Mouse (Mus musculus) C2C12 (cell line): ENCODE results near the gene Tubb2b. TPM values are rescaled to one million over a fixed set of nuclear protein-coding genes. Genes with fewer than 3 reads are reported as not detected.
A peak's percentile ranks its signal among the peaks of the same experiment; 100 is the strongest.

Experiments used
- H3K27me3 ChIP-seq: one replicate; pipeline ENCODE4 v1.6.1; 2011; ENCODE audit not compliant: control insufficient read depth, insufficient read depth, insufficient read length
- H3K36me3 ChIP-seq: one replicate; pipeline ENCODE4 v1.6.1; 2011; ENCODE audit not compliant: control insufficient read depth, insufficient read depth
- H3K4me3 ChIP-seq: one replicate; pipeline ENCODE4 v1.5.1; 2011; ENCODE audit warnings: mild to moderate bottlenecking, control low read depth; ENCODE audit not compliant: poor library complexity, insufficient read depth, severe bottlenecking
- H3K79me2 ChIP-seq: one replicate; pipeline ENCODE4 v1.6.1; 2011; ENCODE audit not compliant: control insufficient read depth, insufficient read depth
- H3K79me3 ChIP-seq: one replicate; pipeline ENCODE4 v1.6.1; 2011; ENCODE audit warnings: low read depth, control low read depth
- H3ac ChIP-seq: one replicate; pipeline ENCODE3; 2011; ENCODE audit warnings: low read depth; ENCODE audit not compliant: control insufficient read depth, insufficient read length
- CEBPB ChIP-seq: IDR thresholded peaks from one replicate; pipeline ENCODE4 v1.6.1; 2011; ENCODE audit warnings: low read depth, mild to moderate bottlenecking, control low read depth, moderate library complexity
- CTCF ChIP-seq: IDR thresholded peaks from one replicate; pipeline ENCODE4 v1.5.1; 2011; ENCODE audit not compliant: control insufficient read depth, insufficient read depth, insufficient read length
- FOSL1 ChIP-seq: IDR thresholded peaks from one replicate; pipeline ENCODE4 v1.8.0; 2011; ENCODE audit warnings: mild to moderate bottlenecking, low read length; ENCODE audit not compliant: poor library complexity, insufficient read depth, severe bottlenecking
- MAX ChIP-seq: IDR thresholded peaks from one replicate; pipeline ENCODE4 v1.6.1; 2011; ENCODE audit warnings: mild to moderate bottlenecking, control low read depth
- MYOD1 ChIP-seq: IDR thresholded peaks from one replicate; pipeline ENCODE4 v1.6.1; 2011; ENCODE audit warnings: low read depth; ENCODE audit not compliant: control insufficient read depth, insufficient read length
- MYOG ChIP-seq: IDR thresholded peaks from one replicate; pipeline ENCODE4 v1.6.1; 2011; ENCODE audit not compliant: control insufficient read depth, insufficient read length; ENCODE audit errors: extremely low read depth
- USF1 ChIP-seq: IDR thresholded peaks from one replicate; pipeline ENCODE4 v1.6.1; 2011; ENCODE audit warnings: low read depth, mild to moderate bottlenecking, control low read depth, moderate library complexity
- polyA plus RNA-seq: library from polyadenylated mRNA; unstranded; fragments of >200 nt; fragmentation: generic; extraction: Trizol; gene quantifications from one replicate; pipeline ENCODE4 v1.2.1, GENCODE M21; 2012; ENCODE audit warnings: missing spikeins

Gene Tubb2b
- polyA plus RNA-seq, 1 experiment: 216 TPM

DNA sequence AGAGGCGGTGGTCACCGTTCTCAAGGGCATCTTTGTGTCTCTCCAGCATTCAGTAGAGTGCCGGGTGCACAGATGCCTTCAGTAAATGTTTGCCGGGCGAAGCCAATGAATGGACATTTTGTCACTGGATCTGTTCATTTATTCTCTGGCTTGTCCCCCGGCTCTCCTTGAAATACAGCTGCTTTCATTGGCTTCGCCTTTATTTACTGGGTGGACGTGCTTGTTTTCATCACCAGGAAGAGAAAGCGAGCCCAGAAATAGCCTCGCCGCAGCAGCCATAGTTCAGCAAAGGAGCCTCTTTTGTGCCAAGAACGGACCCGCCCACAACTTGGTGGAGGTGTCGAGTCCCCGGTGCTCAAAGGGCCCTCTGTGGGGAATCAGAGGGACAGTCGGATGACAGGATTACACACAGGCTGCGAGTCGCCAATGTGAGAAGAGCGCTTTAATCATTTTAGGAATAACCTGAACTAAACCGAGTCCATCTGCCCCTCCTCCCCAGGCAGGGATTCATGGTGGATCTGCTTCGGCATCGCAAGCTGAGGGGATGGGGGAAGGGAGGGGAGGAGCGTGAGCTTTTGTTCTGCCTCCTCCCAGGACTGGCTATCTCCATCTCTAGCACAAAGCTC lies 18.6 kb upstream of the Tubb2b start:
- Histone ChIP-seq H3ac (no peak overlapping the region), H3K79me2 (no peaks in the 10 kb centered on the region), H3K36me3 (no peaks in the 10 kb centered on the region), H3K79me3 (no peaks in the 10 kb centered on the region), H3K27me3 (no peaks in the 10 kb centered on the region), H3K4me3 (no peak overlapping the region)
- TF ChIP-seq CTCF (no peak), MAX (no peak), FOSL1 (no peak), CEBPB (no peak), USF1 (no peak), MYOD1 (no peak), MYOG (no peak)

DNA sequence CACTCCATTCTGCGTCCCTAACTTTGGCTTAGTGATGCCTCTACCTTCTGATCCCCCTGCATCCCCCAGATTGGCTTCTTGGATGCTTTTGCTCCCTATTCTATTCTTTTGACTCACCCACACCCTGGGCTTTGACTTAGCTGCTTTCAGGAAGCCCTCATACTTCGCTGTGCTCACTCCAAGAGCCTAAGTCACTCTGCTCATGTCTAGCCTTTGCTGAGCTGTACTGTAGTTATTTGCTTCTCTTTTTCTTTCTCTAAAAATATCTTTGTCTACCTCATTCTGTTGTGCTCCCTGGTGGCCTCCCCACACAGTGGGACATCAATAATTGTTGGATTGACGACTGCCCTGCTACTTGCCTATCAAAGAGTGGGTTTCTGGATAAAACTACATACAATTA lies 17.9 kb upstream of the Tubb2b start:
- H3K79me2 ChIP-seq: no peaks in the 10 kb centered on the region
- no peak overlapping the region for H3K4me3 ChIP-seq
- TF ChIP-seq CEBPB (no peak), USF1 (no peak), MAX (no peak)
- no peaks in the 10 kb centered on the region for H3K27me3 ChIP-seq
- no peaks in the 10 kb centered on the region for H3K79me3 ChIP-seq
- no peaks in the 10 kb centered on the region for H3K36me3 ChIP-seq
- no peak overlapping the region for H3ac ChIP-seq

DNA sequence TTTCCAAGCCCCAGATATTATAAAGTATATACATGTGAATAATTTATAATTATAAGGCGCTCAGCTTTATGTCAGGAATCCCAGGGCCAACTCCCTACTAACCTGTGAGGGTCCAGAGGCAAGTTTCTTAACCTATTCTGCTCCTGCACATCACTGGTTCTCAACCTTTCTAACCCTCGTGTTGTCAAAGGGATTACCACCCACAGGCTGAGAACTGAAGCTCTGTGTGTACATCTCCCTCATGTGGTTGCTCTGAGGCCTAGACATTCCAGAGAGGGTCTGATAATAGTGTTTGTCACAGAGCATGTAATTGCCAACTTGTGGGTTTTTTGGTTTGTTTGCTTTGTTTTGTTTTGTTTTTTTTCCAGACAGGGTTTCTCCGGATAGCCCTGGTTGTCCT lies 16.6 kb upstream of the Tubb2b start:
- TF ChIP-seq CEBPB: no peak
- no peak for TF ChIP-seq FOSL1
- no peak for TF ChIP-seq MYOG
- no peak for TF ChIP-seq USF1
- TF ChIP-seq CTCF: peak; percentile 21
- no peak for TF ChIP-seq MYOD1
- TF ChIP-seq MAX: no peak
- no peak overlapping the region for H3K4me3 ChIP-seq
- H3K79me2 ChIP-seq: no peaks in the 10 kb centered on the region
- no peaks in the 10 kb centered on the region for H3K36me3 ChIP-seq
- no peak overlapping the region for H3ac ChIP-seq
- H3K79me3 ChIP-seq: no peaks in the 10 kb centered on the region
- no peaks in the 10 kb centered on the region for H3K27me3 ChIP-seq

DNA sequence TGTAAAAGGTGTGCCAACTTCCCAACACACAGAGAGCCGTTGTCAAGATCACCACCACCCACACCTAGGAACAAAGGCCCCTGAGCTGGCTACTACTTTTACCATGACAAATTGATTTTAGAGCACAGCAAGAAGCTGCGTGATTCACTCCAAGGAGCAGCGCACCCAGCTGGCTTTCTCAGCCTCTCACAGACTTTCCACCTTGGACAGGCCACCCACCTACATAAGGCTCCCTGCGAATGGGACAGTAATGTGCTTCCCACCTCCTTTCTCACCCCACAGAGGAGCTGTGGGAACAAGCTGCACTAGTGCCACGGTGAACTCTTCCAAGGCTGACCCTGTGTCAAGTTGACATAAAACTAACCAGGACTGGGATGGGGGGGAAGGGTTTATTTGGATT lies 13.1 kb upstream of the Tubb2b start:
- H3K79me2 ChIP-seq: no peaks in the 10 kb centered on the region
- no peaks in the 10 kb centered on the region for H3K79me3 ChIP-seq
- TF ChIP-seq MYOD1: no peak
- H3ac ChIP-seq: no peak overlapping the region
- no peaks in the 10 kb centered on the region for H3K36me3 ChIP-seq
- H3K27me3 ChIP-seq: no peaks in the 10 kb centered on the region
- no peak overlapping the region for H3K4me3 ChIP-seq

DNA sequence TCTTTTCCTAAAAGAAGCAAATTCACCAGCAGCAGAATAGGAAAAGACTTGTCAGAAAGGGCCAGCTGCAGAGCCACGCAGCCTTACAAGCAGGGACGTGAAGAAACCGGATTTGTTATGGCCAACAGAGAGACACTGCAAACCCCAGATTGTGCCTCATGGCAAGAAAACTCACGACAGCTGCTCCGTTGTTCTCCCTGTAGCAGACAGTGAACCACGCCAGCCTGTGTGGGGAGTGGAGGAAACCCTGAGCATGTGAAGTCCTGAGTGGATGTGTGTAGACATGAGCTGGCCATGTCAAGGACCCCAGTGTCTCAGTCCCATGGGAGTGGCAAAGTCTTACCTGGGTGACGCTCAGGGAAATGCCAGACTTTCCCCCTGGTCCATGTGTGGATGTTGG lies 6.3 kb upstream of the Tubb2b start:
- no peak overlapping the region for H3K4me3 ChIP-seq
- H3K36me3 ChIP-seq: no peaks in the 10 kb centered on the region
- TF ChIP-seq USF1: no peak
- no peak for TF ChIP-seq CTCF
- TF ChIP-seq MYOD1: no peak
- no peak for TF ChIP-seq FOSL1
- no peak for TF ChIP-seq MYOG
- no peak for TF ChIP-seq MAX
- TF ChIP-seq CEBPB: no peak
- H3ac ChIP-seq: no peak overlapping the region
- no peaks in the 10 kb centered on the region for H3K79me3 ChIP-seq
- H3K27me3 ChIP-seq: no peaks in the 10 kb centered on the region
- no peaks in the 10 kb centered on the region for H3K79me2 ChIP-seq

DNA sequence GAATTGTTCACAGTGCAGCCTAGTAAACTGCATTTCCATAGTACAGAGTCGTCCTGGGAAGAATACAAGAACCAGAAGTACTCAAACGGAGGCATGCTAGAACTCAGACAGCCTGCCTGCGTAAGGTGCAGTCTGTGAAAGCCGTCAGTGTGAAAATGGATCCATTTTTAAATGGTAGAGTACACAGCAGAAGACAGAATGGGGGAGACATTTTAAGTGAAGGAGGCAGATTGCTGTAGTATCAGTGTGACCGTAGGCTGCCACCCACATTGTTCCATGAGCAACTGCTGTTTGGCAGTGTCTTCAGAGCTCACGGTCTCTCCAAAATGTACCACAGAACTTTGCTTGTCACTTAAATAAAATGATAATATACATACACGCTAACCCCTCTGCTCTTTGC lies 4.0 kb upstream of the Tubb2b start:
- Histone ChIP-seq H3ac (no peak overlapping the region), H3K27me3 (no peaks in the 10 kb centered on the region), H3K79me3 (peaks cover 5% of the 10 kb centered on the region), H3K4me3 (no peak overlapping the region), H3K79me2 (peaks cover 8% of the 10 kb centered on the region), H3K36me3 (no peaks in the 10 kb centered on the region)
- TF ChIP-seq MAX (no peak), CEBPB (no peak), MYOD1 (no peak), MYOG (no peak), FOSL1 (no peak), CTCF (no peak)
